Mouse (Mus musculus) thymus, adult 2 months (tissue): ENCODE measurements around the gene Ift52. TPM values are rescaled to one million over a fixed set of nuclear protein-coding genes. Genes with fewer than 3 reads are reported as not detected.

Experiments used
- DNase-seq: peaks from one replicate; pipeline ENCODE4 v3.0.0; 2021
- H3K27ac ChIP-seq: fragments of 200-500 bp; 2 replicates; pipeline ENCODE4 v1.5.1; 2012; ENCODE audit warnings: low read length, control low read depth; ENCODE audit not compliant: control insufficient read depth, insufficient read depth
- H3K27me3 ChIP-seq: fragments of 200-500 bp; 2 replicates; pipeline ENCODE4 v1.6.1; 2012; ENCODE audit warnings: mild to moderate bottlenecking, low read length, moderate library complexity, mixed read lengths; ENCODE audit not compliant: control insufficient read depth, insufficient read depth
- H3K36me3 ChIP-seq: fragments of 200-500 bp; 2 replicates; pipeline ENCODE4 v1.6.1; 2012; ENCODE audit warnings: mild to moderate bottlenecking, low read length, moderate library complexity; ENCODE audit not compliant: control insufficient read depth, insufficient read depth
- H3K4me1 ChIP-seq: fragments of 200-500 bp; replicated peaks from 2 replicates; pipeline ENCODE4 v1.6.1; 2012; ENCODE audit warnings: low read length; ENCODE audit not compliant: control insufficient read depth, insufficient read depth
- H3K4me3 ChIP-seq: fragments of 200-500 bp; 2 replicates; pipeline ENCODE4 v1.5.1; 2012; ENCODE audit warnings: mild to moderate bottlenecking, low read length, control low read depth, moderate library complexity; ENCODE audit not compliant: control insufficient read depth, insufficient read depth
- CTCF ChIP-seq: fragments of 200-500 bp; IDR thresholded peaks from 2 replicates; pipeline ENCODE4 v1.5.1; 2012; ENCODE audit warnings: mild to moderate bottlenecking, control low read depth, low read length, moderate library complexity, borderline replicate concordance; ENCODE audit not compliant: control insufficient read depth, poor library complexity, insufficient read depth; ENCODE audit errors: extremely low read depth
- POLR2A ChIP-seq: fragments of 200-500 bp; IDR thresholded peaks from 2 replicates; pipeline ENCODE4 v1.6.1; 2012; ENCODE audit warnings: mild to moderate bottlenecking, low read length, control low read depth, moderate library complexity; ENCODE audit not compliant: control insufficient read depth, poor library complexity, insufficient read depth; ENCODE audit errors: extremely low read depth
- WGBS: fragments of 180-500 bp; shearing (Covaris S2); methylation state at CpG from one replicate; pipeline ENCODE4 v1.1.7; 2018; 5-methylcytosine and 5-hydroxymethylcytosine counted together
- polyA plus RNA-seq: library from polyadenylated mRNA; depleted of rRNA; stranded (reverse); fragments of >200 nt; gene quantifications from 2 replicates; pipeline ENCODE4 v1.2.3, GENCODE M21; 2012

Ift52 gene
- polyA plus RNA-seq, 1 experiment = 28.9 TPM

DNA sequence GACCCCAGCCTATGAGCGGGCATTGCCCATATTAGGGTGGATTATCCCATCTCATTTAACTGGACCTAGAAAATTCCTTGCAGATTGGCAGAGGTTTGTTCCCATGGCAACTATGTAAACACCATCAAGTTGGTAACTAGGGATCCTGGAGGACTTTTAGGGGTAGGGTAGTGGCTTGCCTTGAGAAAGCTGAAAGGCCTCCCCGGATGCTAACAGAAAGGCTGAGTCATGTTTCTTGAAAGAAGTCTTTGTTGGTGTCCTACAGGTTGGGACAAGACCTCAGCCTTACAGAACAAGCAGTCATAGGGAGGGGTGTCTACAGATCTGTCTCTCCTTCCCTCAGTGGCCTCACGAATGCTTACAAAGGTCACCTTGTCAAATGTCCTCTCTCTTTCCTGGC is 58.1 kb downstream of the Ift52 start:
- Histone ChIP-seq H3K4me1 (no peaks in the 10 kb centered on the region), H3K4me3 (no peak overlapping the region), H3K27me3 (no peaks in the 10 kb centered on the region), H3K36me3 (peaks cover 28% of the 10 kb centered on the region; the same call in 1 of the 2 replicates), H3K27ac (no peak overlapping the region)
- no peak for DNase-seq
- no peak for TF ChIP-seq POLR2A
- no peak for TF ChIP-seq CTCF
- WGBS = 81% methylated on average over 3 of the region's 3 CpGs

DNA sequence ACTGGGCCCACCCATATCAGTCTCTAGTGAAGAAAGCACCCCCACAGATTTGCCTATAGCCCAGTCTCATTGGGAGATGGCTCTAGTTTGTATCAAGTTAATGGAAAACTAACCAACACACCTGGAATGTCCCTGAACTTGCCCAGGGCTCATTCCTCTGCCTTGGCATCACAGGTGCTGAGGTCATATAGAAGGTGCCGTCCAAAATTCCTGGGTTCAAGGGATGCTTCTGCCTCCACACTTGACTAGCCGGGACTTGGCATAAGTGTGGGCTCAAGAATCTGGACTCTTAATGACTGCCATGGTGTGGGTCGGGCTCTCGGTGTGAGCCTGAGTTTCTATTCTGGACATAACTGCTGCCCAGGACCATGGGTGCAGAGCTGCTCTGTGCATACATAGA is 61.9 kb downstream of the Ift52 start:
- Histone ChIP-seq H3K27ac (no peak overlapping the region), H3K4me3 (no peak overlapping the region), H3K27me3 (no peaks in the 10 kb centered on the region), H3K4me1 (no peaks in the 10 kb centered on the region; the same call in 1 of the 2 replicates), H3K36me3 (peaks cover 26% of the 10 kb centered on the region; the same call in 1 of the 2 replicates)
- TF ChIP-seq POLR2A = no peak
- no peak for TF ChIP-seq CTCF
- DNase-seq = no peak
- 99% methylated on average over 4 of the region's 4 CpGs for WGBS

DNA sequence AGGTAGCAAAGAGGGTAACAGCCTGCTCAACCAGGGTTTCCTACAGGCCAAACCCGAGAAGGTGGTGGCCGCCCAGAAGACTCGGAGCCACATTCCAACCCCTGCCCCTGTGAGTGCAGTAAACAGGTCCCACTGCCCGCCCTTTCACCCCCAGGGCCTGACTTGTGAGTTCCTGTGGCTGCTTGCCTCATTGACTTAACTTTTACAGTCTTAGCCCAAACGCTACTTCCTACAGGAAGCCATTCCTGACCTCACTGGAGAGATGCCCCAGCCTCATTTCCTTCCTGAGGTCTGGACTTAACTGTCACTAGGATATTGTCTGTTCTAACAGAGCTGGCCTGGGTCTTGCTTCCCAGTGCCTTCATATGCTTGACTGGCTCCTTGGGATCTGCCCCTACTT is 65.4 kb downstream of the Ift52 start:
- Histone ChIP-seq H3K27ac (no peak overlapping the region), H3K27me3 (no peaks in the 10 kb centered on the region), H3K4me1 (no peaks in the 10 kb centered on the region; the same call in 1 of the 2 replicates), H3K36me3 (peaks cover 15% of the 10 kb centered on the region; the same call in 1 of the 2 replicates), H3K4me3 (no peak overlapping the region)
- 29% methylated on average over 5 of the region's 5 CpGs for WGBS
- DNase-seq = no peak
- no peak for TF ChIP-seq CTCF
- no peak for TF ChIP-seq POLR2A

DNA sequence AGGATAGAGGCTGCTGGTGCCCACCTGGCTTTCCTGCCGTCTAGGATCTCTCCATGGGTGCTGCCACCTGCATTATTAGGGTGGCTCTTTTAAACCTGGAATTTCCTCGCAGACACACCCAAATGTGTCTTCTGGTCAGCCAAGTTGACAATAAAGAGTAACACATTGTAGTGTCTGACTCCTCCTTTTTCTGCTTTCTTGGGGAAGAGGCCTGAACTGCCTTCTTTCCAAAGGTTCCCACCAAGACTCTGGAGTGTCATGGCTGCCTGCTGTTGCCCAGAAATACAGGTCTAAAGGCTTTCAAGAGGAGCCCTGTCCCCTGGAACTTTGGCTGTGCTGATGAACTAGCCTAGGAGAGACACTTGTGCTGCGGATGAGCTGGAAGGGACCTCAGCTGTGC is 67.4 kb downstream of the Ift52 start:
- no peaks in the 10 kb centered on the region; the same call in 1 of the 2 replicates for H3K4me1 ChIP-seq
- no peak overlapping the region for H3K4me3 ChIP-seq
- TF ChIP-seq POLR2A (no peak), CTCF (no peak)
- 0 out of 2 replicates have a peak, but pooled peaks cover 9% of the 10 kb centered on the region for H3K36me3 ChIP-seq
- DNase-seq = no peak
- 83% methylated on average over 3 of the region's 3 CpGs for WGBS
- no peaks in the 10 kb centered on the region for H3K27me3 ChIP-seq
- H3K27ac ChIP-seq = no peak overlapping the region

DNA sequence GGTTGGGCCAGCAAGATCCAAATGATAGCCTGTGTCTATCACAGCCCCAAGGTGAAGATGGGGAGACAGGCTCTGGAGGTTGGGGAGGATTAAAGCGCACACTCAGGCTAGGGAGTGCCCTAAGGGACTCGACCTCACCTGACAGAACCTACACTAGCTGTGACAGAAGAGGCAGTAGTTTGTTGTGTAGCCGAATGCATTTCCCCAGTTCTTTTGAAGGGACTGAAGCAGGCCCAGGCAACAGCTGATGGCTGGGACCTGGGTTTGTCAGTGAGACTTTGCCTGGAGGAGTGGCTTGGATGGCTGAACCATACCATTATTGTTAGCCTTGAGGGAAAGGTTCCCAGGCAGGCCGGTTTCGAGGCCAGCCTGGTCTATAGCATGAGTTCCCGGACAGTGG is 67.9 kb downstream of the Ift52 start:
- H3K27ac ChIP-seq = no peak overlapping the region
- DNase-seq = no peak
- no peaks in the 10 kb centered on the region; the same call in 1 of the 2 replicates for H3K4me1 ChIP-seq
- H3K27me3 ChIP-seq = no peaks in the 10 kb centered on the region
- WGBS = 95% methylated on average over 6 of the region's 6 CpGs
- no peak overlapping the region for H3K4me3 ChIP-seq
- 0 out of 2 replicates have a peak, but pooled peaks cover 9% of the 10 kb centered on the region for H3K36me3 ChIP-seq
- TF ChIP-seq POLR2A = no peak
- TF ChIP-seq CTCF = no peak

DNA sequence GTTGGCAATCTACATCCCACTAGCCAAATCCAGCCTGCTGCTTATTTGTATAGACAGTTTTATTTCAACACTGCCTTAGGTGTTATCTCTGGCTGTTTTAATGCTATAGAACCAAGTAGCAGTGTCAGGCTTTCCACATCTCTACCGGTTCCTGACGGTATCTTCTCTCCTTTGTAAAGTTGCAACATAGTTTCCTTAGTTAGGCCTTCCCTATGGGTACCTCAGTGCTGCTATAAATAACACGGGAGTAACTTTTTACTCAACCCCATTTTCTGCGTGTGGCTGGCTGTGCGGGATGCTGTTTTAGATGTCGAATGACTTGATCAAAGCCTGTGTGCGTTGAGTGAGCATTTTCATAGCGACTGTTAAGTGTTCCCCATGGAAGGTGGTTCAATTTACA is 69.4 kb downstream of the Ift52 start:
- Histone ChIP-seq H3K4me3 (no peak overlapping the region), H3K27me3 (no peaks in the 10 kb centered on the region), H3K27ac (no peak overlapping the region), H3K4me1 (no peaks in the 10 kb centered on the region; the same call in 1 of the 2 replicates), H3K36me3 (0 out of 2 replicates have a peak, but pooled peaks cover 4% of the 10 kb centered on the region)
- TF ChIP-seq CTCF = no peak
- DNase-seq = no peak
- WGBS = 82% methylated on average over 8 of the region's 8 CpGs

DNA sequence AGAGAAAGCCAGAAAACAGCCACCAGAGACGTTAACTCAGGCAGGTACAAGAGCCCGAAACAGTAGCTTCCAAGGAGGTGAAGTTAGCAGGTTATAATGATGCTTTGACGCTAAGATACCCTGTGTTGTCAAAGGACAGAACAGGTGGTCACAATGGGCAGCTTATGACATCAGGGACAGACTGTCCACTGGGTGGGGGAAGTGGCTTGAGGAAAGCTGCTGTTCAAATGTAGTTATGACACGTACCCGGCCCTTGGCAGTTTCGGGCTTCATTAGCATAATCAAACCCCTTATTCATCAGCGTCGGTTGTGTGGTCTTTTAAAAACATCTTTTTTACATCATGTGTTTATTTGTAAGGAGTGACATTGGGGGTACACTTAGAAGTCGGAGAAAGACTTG is 70.6 kb downstream of the Ift52 start, which contains the start of gene Gtsf1l:
Gene Gtsf1l (minus strand): TSS at position 128 of the 400 bp plus-strand sequence.
- no peaks in the 10 kb centered on the region; the same call in 1 of the 2 replicates for H3K4me1 ChIP-seq
- no peaks in the 10 kb centered on the region for H3K27me3 ChIP-seq
- TF ChIP-seq POLR2A = no peak
- DNase-seq = no peak
- no peak within 1 kb of the TSS for H3K4me3 ChIP-seq
- H3K27ac ChIP-seq = no peak within 1 kb of the TSS
- 0 out of 2 replicates have a peak, but pooled peaks cover under 1% of the 10 kb centered on the region for H3K36me3 ChIP-seq
- 92% methylated on average over 9 of the region's 9 CpGs for whole genome bisulfite sequencing
